Mouse (Mus musculus) C2C12 (cell line): ENCODE measurements at regions not wholly inside any gene's neighbourhood (a gene's known extent, or its start where the extent isn't known, plus 50 kb on each side); places are given as distances from the start of the nearest gene placed in this dataset.

Experiments
- CTCF ChIP-seq: IDR thresholded peaks from one replicate; pipeline ENCODE4 v1.5.1; 2011; ENCODE audit not compliant: control insufficient read depth, insufficient read depth, insufficient read length
- MAX ChIP-seq: IDR thresholded peaks from one replicate; pipeline ENCODE4 v1.6.1; 2011; ENCODE audit warnings: mild to moderate bottlenecking, control low read depth
- MYOD1 ChIP-seq: IDR thresholded peaks from one replicate; pipeline ENCODE4 v1.6.1; 2011; ENCODE audit warnings: low read depth; ENCODE audit not compliant: control insufficient read depth, insufficient read length
- MYOG ChIP-seq: IDR thresholded peaks from one replicate; pipeline ENCODE4 v1.6.1; 2011; ENCODE audit not compliant: control insufficient read depth, insufficient read length; ENCODE audit errors: extremely low read depth
- USF1 ChIP-seq: IDR thresholded peaks from one replicate; pipeline ENCODE4 v1.6.1; 2011; ENCODE audit warnings: low read depth, mild to moderate bottlenecking, control low read depth, moderate library complexity

DNA sequence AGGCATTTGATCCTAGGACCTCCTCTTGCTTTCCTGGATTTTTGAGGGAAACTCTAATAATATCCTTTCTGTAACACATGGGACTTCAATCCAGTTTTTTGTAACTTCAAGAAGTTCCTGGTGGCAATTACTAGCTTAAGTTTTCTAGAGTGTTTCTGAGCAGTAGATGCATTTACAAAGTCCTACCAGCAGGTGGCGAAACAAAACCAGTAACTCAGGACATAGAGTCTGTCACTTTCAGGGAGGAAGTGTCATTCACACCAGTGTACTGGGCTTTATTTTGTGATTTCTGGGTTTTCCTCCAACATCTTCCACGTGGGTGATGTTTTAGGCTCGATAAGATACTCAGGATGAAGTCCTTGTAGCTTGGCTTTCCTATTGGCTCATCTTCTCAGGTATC is 61.1 kb upstream of the Slc25a36 start:
- peak; percentile 3 for TF ChIP-seq CTCF
- no peak for TF ChIP-seq MAX
- no peak for TF ChIP-seq MYOD1
- no peak for TF ChIP-seq MYOG
- no peak for TF ChIP-seq USF1
